Mouse (Mus musculus): ENCODE results near the gene Tnfsf15. TPM values are rescaled to one million over a fixed set of nuclear protein-coding genes. Genes with fewer than 3 reads are reported as not detected.

Gene Tnfsf15
- total RNA-seq, 2 experiments from 2014 or later, result not detected

- DNase-seq (ENCODE audit: low spot score in 2 of 2), result no peak
Measured at GRCm38 (mm10) chr4:63742763-63743371, 2.0 kb downstream of the Tnfsf15 start.

GRCm38 (mm10) chr4:63742101-63742500, 2.8 kb downstream of the Tnfsf15 start:
- no peak for DNase-seq (ENCODE audit: low spot score in 2 of 2)

- DNase-seq (ENCODE audit: low spot score in 2 of 2), result no peak
Measured at GRCm38 (mm10) chr4:63740761-63741160, 4.2 kb downstream of the Tnfsf15 start.

GRCm38 (mm10) chr4:63740001-63740400, 4.9 kb downstream of the Tnfsf15 start:
- no peak for DNase-seq (ENCODE audit: low spot score in 2 of 2)

GRCm38 (mm10) chr4:63739524-63739923, 5.4 kb downstream of the Tnfsf15 start:
- DNase-seq (ENCODE audit: low spot score in 2 of 2), result peak; percentile 31 to 54

GRCm38 (mm10) chr4:63738364-63738997, 6.4 kb downstream of the Tnfsf15 start:
- DNase-seq (ENCODE audit: low spot score in 2 of 2), result no peak

DNA sequence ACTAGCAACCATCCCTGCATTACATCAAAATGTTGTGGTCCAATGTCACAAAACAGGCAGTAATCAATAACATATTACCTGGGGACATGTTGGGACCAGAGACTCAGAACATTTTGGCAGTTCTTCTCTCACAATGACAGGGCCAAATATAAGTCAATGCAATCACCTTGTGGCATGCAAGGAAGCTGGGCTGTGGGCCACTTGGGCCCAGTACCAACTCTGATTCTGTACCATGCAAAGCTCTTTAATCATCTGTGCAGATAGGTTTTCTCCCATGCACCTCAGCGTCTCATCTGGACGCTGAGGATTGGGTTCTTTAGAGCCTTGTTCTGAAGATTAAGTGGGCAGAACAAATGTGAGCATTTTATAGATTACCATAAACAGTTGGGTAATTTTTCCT, 13.6 kb downstream of the Tnfsf15 start:
- no peak for DNase-seq (ENCODE audit: low spot score in 2 of 2)

DNA sequence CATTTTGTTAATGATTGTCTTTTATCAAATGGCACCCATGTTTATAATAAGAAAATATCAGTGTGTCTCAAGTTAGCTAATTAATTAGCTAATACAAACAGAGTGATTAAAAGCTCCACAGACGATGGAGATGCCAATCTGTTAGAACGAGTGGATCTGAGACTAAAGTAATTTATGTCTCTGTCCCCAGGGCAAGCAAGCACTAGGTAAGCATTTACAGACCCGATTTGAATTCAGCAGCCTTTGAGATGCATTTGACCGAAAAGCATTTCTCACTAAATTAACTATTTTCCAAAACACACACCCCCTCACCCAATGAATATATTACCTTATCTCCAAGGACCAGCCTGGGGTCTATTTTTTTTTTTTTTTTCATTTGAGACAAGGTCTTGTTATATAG, 18.2 kb downstream of the Tnfsf15 start:
- DNase-seq (ENCODE audit: low spot score in 2 of 2), result no peak

GRCm38 (mm10) chr4:63725981-63726380, 18.9 kb downstream of the Tnfsf15 start:
- DNase-seq (ENCODE audit: low spot score in 2 of 2), result no peak

- peak in 1 of 2 experiments; percentile 3 for DNase-seq (ENCODE audit: low spot score in 2 of 2)
Measured at GRCm38 (mm10) chr4:63717922-63718643, 26.8 kb downstream of the Tnfsf15 start.

DNA sequence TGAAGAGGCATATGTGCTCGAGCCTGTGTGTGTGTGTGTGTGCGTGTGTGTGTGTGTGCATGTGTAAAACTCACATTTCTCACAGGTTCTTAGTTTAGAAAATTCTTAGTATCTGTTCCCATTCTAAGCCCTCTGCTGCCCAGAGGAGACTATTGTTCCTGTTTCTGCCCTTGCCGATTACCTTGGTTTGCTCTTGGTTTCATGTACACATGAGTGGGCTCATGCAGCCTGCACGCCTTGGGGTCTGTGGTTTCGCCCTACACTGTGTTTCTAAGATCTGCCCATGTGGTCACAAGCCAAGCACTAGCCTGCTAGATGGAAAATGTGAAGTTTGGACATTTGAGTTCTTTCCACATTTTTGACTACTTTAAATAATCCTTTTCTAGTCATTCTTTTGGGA, 33.0 kb downstream of the Tnfsf15 start:
- no peak for DNase-seq (ENCODE audit: low spot score in 2 of 2)

- no peak for DNase-seq (ENCODE audit: low spot score in 2 of 2)
Measured at GRCm38 (mm10) chr4:63710431-63711220, 34.3 kb downstream of the Tnfsf15 start.

DNA sequence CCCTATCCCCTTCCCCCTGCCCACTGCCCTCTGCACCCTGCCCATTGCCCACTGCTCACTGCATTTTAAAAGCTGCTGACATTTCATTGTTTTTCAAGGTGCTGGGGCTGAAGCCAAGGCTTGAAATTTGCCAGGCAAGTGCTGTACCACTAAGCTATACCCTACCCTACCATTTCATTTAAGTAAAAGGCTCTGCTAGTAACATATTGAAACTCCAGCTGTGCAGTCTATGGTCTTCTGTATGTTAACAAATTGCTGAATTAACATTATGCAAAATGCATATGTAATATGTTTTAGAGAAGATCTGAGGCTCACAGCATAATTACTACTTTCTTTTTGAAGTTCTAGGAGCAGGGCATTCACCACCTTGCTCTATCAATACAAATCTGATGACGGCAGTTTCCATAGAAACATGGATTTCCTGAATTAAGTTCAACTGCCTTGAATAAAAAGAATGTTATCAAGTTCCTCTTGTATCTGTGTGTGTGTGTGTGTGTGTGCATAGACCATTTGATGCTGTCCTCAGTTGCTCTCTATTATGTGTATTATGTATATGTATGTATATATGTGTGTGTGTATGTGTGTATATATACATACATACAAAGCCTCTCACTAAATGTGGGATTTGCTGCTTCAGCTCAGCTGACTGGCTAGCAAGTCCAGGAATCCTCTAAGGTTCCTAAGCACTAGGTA, 38.5 kb downstream of the Tnfsf15 start:
- DNase-seq (ENCODE audit: low spot score in 2 of 2), result no peak

GRCm38 (mm10) chr4:63704232-63704631, 40.7 kb downstream of the Tnfsf15 start:
- DNase-seq (ENCODE audit: low spot score in 2 of 2), result no peak

GRCm38 (mm10) chr4:63703686-63704085, 41.2 kb downstream of the Tnfsf15 start:
- DNase-seq (ENCODE audit: low spot score in 2 of 2), result no peak

DNA sequence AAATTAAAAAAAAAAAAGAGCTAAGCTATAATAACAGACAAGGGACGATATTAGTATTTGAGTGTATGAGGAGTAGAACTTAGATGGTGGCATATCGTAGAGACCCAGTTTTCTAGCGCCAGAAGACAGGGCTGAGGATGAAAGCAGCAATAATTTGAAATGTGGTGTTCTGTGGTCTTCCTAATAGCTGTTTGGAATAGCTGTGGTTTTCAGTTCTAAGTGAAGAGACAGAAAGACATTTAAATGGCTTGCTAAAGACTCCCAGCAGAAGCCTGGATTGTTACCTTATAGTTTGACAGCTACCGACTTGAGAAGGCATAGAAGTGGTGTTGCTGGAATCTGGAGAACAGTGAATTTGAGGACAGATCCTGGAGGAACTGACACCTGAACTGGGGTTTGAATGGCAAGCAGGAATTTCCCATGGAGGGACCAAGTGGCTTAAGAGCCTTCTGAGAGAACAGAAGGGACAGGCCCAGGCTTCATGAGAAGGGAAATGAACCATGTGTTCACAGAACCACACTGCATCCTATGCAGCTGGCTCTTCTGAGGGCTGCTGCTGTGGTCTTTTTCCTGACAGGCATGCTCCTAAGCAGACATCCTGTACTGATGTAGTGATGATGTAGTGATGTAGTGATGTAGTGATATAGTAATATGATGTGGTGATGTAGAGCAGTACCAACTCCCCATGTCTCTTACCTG, 42.8 kb downstream of the Tnfsf15 start:
- DNase-seq (ENCODE audit: low spot score in 2 of 2), result no peak

GRCm38 (mm10) chr4:63699749-63700148, 45.2 kb downstream of the Tnfsf15 start:
- DNase-seq (ENCODE audit: low spot score in 2 of 2), result no peak

- DNase-seq (ENCODE audit: low spot score in 2 of 2), result no peak
Measured at GRCm38 (mm10) chr4:63696921-63697320, 48.0 kb downstream of the Tnfsf15 start.

- DNase-seq (ENCODE audit: low spot score in 2 of 2), result no peak
Measured at GRCm38 (mm10) chr4:63692351-63692750, 52.6 kb downstream of the Tnfsf15 start.

DNA sequence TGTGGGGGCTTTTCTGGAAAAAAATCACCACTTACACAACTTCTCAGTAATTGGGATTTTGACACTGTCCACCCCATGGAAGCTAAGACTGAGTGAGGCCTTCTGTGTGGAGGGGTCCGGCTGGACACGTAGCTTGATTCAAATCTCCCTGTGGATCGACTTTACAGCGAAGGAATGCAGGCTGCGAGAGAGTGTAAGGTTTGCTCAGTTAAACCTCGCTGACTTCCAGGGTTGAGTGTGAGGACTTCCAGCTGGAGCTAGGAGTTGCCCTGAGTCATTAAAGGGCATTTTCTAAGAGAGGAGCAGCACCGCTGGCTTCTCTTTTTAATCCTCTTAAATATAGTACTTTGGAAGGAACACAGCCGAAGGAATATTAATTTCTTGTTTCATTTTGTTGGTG, 57.5 kb downstream of the Tnfsf15 start:
- no peak for DNase-seq (ENCODE audit: low spot score in 2 of 2)

Measured in layer of hippocampus, postnatal 14 days (tissue).